Mouse (Mus musculus) layer of hippocampus, postnatal 14 days (tissue): ENCODE measurements at regions not wholly inside any gene's neighbourhood (a gene's known extent, or its start where the extent isn't known, plus 50 kb on each side); places are given as distances from the start of the nearest gene placed in this dataset.

ENCODE experiments used
- DNase-seq, 2 experiments: peaks; one replicate each; pipeline ENCODE4 v3.0.0; 2021 to 2022; ENCODE audit warnings: low spot score in 2 of 2, mixed read lengths in 1 of 2

DNA sequence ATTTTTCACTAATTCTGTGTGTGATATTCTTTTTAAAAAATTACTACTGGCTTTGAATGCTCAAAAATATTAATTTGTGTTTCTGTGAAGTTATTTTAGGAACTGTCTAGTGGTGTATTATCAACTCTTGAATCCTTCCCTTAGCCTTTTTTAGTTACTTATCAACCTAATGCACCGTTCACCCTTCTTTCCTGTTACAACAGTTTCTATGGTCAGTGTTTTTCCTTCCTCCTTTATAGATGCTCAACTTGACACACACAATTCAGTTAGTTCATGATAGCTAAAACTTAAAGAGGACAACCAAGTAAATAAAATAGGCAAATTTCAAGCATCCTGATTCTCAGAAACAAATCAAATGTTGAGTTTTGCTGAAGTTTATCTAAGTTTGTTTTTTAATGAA lies 506.9 kb downstream of the Flrt2 start:
- no peak for DNase-seq

DNA sequence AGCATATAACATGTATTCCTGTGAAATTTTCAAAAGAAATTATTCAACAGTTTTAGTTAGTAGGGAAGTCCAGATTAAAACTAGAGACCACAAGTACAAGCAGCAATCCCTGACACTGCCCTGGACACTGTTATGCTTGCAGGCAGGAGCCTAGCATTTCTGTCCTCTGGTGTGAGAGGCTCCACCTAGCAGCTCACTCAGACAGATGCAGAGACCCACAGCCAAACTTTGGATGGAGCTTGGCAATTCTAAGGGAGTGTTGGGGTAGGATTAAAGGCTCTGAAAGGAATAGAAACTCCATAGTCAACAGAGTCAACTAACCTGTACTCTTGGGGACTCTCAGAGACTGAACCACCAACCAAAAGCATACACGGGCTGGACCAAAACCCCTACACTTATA lies 509.8 kb downstream of the Flrt2 start:
- DNase-seq, result no peak

DNA sequence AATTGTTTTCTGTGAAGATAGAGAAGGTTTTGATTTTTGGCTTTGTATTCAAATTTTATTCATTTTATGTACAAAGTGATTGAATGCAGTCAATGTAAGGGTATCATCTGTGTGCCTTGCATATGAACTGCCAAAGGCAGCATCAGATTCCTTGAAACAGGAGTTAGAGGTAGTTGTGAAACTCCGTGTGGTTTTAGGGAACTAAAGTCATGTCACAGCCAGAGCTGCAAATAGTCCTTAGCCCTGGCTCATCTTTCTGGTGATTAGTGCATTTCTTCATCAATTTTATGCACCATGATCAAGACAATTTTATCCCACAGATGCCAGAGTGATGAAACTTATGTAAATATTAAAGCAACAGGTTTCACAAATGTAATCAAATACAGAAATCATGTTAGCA lies 534.4 kb downstream of the Flrt2 start:
- no peak for DNase-seq

DNA sequence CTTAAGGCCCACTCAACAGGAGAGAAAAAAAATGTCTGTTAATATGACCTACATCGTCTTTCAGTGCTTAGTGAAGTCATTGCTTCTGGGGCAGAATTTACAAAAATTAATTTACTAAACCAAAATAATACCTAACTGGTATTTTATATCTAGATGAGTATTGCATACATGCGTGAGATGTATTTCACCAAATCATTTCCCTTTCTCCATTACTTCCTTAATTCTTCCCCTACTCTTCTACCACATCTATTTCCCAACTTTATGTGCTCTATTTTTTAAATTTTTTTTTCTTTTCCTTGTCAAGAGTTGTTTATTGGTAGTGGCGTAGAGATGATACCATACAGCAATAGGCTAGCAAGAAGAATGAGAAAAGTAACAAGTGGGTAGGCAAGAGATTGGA lies 536.7 kb downstream of the Flrt2 start:
- DNase-seq, result no peak

DNA sequence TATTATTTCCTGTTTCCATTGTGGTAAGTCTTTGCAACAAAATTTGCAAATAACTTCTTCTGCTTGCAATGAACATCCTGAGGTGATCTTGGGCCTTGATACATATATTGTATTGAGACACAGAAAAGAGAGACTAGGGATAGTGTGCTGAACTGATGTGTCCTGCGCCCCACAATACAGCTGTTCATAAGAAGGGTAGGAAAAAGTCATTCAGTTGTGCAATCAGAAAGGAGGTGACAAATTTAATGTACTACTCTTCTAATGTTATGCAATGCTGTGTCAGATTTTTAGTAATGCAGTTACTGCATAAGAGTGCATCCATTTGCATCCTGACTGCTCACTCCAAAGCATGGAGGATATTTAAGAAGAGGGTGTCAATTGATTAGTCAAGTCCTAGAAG lies 543.5 kb downstream of the Flrt2 start:
- no peak for DNase-seq

DNA sequence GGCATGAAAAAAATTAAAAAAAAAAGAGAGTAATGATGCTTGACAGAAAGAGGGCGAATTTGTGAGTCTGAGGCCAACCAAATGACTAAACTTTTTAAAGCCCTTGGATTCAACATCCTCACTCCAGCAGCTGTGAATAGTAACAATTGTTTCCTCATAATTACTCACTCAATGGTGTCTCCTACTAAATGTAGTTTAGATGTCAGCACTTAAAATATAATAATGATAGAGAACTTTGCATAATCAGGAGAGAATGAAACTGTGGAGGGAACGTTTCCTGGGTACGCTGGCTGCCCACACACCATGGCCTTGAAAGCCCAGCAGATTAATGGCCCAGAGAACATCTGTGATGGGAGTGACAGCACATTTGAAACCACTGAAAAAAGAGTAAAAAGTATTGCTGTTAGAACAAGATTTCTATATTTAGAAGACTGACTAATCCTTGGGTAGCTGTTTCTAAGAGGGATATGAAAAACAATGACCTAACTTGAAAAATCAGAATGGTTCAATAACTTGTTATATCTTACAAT lies 544.0 kb downstream of the Flrt2 start:
- no peak for DNase-seq

DNA sequence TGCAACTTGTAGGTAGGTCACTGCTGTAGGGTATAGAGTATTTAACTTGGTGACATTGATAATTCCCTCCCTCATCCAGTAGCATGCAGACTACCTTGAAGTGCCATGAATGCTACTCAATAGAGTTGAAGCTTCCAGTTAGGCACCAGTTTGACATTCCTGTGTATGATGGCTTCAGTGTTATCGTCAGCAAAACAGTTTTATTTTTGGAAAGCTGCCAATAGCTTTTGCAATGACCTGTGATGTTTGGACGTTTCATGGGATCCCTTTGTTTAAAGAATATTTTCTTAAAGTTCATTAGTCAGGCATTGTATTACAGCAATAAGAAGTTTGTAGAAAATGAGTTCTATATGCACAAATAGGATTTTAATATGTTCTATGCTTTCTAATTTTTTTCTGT lies 547.6 kb downstream of the Flrt2 start:
- DNase-seq, result no peak

DNA sequence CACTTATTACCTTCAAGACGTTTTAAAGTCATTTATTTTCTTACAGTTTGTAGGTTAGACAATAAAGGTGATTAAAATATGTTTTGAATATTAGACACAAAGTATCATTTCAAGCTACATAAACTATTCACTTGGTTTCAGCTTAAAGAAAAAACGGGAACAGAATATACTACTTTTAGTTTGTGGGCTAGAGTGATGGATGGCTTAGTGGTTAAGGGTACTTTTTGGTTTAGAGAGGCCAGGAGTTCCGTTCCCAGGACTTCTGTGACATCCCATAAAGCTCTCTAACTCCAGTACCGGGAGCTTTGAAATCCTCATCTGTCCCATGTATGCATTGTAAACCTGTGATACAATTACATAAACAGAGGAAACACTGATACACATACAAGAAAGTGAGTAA lies 570.0 kb downstream of the Flrt2 start:
- DNase-seq, result no peak

DNA sequence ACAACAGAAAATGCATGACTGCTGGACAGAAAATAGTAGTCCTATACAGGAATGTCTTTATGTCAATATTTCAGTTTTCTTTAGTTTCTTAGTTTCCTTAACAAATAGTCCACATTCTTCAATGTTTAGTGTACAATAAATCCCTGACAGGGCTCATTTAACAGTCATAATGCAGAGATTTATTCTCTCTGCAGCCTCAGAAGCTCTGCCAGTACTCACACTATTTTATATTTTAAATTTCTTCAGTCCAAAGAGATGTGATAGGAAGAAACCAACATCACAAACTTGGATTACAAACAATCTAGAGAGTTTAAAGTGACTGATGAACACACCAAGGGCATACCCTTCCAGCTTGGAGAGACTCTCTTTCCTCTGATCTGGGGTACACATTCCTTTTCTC lies 583.9 kb downstream of the Flrt2 start:
- no peak for DNase-seq

DNA sequence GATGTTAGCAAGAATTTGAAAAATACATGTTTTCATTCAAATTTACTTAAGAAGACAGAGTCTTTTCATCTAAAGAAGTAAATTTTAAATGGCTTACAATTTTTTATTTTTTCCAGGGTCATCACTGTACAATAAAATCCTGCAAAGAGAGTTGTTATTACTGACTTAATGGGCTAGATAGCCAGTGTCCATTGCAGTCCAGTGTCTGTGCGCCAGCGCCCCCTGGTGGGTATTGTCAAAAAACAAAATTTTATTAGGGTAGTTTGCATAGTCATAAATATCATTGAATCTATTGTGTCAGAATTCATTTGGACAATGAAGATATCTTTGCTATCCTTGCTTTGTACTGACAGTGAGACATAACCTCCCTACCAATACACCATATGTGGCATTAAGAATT lies 619.1 kb downstream of the Flrt2 start:
- peak; percentile 4 to 24 for DNase-seq

DNA sequence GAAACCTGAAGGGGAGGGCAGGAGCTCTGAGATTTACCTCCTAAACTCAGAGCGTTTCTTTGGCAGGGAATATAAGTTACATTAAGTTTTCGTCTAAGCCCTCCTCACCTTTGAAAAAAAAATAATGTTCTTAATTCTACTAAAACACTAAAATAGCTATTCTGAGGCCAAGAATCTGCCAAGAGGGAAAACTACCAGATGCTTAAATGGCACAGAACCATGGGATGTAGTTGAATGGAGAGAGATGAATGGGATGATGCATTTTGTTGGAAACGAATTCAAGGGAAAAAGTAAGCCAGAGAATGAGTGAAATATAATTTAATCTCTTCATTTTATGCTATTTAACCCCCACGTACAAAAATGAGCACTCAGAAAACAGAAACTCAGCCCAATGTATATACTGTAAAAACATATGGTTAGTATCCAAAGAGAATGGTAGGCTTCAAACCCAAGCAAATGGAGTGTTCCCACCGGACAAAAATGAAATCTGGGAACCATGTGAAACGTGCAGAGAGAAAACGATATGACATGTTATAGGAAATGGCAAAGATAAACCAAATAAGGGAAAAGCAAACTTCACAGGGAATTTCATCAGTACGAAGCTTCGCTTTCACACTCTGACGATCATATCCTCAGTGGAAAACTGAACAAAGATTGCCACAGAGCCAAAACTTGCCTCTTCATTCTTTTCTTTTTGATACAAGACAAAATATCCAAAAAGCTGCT lies 631.2 kb downstream of the Flrt2 start:
- peak in 1 of 2 experiments; percentile 1 for DNase-seq

DNA sequence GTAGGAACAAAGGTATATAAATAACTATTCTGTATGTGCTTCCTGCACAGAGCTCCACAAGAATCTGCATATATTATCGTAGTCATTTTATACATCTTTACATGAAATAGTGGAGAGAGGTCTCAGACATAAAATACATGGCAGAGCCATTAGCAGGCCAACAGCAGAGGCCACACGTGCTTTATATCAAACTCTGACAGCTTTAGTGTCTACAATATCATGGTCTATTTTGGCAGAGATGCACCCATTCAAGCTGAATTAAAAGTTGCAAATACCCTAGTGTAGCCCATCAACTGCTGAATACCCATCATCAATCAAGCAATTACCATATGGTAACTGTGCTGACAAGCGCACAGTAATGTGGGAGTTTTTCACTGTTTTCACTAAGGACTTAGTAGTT lies 659.1 kb downstream of the Flrt2 start:
- DNase-seq, result no peak

DNA sequence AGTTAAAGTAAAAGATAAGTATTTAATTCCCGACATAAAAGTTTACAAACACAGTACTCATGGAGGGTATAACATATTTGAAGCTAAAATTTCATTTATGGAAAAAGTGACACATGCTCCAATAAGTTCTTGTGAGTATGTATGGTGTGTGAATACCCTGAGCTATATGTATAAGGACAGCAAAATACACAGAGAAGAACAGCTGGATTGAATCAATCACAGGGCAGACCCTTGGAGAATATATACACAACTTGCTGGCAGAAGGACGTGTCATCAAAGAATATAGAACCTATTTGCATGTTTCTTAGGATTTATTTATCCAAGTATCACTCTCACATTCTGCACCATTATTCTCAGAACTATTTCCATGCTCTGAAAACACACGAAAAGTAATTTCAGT lies 686.9 kb downstream of the Flrt2 start:
- DNase-seq, result no peak

DNA sequence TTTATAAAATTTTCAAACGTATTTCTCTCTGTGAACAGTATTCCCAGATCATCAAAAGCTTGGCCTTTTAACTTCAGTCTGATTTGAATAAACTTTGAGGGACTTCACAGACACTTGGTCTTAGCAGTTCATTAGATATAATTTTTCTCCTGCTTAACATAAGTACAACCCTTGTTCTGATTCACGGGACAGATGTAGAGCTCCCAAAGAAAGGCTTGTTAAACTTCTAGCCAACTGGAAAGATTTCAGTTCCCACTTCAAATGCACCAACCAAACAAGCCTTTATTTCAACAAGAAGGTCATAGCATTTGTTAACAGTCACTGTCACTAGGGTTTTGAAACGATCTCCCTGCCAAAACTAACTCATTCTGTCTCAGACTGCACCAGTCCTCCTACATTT lies 727.1 kb downstream of the Flrt2 start:
- DNase-seq, result no peak

DNA sequence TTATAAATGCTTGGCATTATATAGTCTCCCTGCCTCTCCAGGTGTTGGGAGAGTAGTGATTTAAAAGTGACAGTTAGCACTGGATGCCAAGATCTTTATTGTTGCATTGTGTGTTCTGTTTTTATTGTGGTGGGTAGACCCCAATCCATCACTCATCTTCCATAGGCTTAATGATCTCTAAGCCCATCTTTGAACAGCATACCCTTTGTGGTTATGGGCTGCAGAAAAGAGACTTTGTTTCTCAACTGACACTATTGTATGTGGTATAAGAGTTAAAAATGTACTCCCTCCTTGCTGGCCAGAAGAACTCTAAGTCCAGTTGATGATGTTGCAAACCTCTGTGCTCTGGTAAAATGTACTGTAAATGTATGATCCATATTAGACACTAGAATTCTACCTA lies 727.5 kb downstream of the Flrt2 start:
- no peak for DNase-seq

DNA sequence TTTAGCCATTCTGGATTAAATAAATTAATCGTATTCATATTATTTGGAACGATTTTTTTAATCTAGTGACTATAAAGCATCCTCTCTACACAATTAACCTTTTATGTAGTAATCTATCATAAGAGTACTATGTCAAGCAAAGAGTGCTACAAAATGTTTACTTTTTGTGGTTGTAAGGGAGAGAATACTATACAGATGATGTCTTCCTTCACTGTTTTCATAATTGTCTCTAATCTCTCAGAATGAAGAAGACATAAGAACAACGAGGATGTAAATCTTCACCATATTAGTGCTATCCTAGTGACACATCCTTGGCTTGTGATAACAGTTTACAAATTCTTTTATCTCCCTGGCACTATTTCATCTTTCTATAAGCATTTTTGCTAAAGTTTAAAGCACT lies 735.6 kb downstream of the Flrt2 start:
- no peak for DNase-seq

DNA sequence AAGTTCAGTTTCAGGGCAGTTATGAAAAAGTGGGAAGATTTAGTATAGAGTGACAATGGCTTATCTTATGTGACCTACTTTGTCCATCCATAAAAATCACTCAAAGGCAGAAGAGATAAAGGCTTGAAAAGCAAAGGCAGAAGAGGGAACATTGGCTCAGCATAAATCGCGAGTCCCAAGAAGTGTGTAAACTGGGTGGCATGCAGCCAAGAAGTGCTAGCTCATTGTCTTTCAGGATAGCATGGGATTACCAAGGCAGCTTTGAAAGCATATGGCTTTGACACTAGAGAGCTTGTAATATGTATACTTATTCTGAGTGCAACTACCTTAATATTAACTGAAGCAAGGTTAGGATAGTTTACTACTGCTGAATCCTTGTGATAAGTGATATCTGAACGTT lies 750.5 kb downstream of the Flrt2 start:
- DNase-seq, result no peak

DNA sequence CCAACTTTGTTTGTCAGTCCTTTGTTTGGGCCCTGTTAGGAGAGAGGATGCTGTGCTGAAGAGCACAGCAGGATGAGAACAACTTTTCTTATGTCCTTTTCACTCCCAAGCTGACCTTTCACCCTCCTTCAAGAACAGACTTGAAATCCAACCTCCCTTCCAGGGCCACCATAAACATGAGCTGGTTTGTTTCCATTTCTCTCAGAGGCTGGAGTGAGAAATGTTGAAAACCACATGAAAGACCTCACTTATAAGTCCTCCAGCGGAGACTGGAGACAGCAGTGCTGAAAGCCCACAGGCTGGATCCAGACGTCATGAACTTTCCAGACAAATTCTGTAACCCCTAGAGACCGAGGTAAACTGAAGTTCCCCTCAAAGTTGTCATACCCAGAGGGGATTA lies 761.3 kb downstream of the Flrt2 start:
- DNase-seq, result no peak

DNA sequence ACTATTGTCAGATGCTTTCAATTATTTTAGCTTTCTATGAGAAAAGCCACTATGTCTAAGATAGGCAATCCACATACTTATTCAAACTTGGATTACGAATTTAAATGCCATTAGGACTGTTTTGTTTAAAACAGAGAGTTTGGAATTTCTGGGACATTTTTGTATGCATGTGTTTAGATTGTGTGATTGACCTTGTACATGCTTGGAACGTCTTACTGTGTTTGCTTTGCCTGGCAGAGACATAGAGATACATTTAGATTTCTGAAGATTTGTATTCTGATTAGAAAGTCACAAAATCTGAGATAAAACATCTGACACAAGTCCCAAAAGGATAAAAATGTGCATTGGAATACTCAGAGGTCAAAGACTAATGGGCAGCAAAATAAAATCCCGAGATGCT lies 784.3 kb downstream of the Flrt2 start:
- no peak for DNase-seq

DNA sequence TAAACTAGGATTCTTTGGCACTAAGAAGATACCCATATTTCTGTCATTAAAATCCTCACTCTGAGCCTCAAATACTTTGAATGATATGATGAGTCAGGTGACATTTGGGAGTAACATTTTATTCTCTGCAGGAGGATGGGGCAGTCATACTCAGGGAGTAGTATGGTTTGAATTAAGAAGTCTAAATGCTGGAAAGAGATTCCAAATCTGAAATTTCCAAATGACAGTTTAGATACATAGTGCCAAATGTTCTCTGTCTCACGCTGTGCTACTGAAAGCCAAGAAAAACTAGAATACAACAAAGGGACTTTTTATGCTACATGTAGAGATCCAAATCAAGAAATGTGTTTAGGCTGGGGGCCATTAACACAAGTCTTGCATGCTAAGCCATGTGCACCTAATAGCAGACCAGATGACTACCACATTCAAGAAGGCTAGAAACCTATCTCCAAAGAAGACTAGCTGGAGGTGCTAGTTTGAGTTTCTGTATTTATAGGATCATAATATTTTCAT lies 796.5 kb downstream of the Flrt2 start:
- DNase-seq, result peak in 1 of 2 experiments; percentile 13

DNA sequence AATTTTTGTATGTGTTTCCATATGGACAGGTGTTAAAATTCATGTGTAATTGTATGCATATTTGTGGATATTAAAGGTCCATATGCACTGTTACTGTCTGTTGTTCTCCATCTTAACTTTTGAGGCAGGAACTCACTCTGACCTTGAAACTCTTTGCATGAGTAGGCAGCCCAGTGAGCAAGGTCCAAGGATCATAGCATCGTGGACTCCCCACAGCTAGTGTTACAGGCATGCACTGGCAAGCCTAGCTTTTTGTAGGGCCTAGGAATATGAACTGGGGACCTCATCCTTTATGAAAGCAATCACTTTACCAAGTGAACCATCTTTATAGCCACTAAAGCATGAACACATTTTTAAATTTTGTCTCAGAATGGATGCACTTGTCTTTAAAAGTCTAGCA lies 817.6 kb downstream of the Flrt2 start:
- DNase-seq, result no peak

DNA sequence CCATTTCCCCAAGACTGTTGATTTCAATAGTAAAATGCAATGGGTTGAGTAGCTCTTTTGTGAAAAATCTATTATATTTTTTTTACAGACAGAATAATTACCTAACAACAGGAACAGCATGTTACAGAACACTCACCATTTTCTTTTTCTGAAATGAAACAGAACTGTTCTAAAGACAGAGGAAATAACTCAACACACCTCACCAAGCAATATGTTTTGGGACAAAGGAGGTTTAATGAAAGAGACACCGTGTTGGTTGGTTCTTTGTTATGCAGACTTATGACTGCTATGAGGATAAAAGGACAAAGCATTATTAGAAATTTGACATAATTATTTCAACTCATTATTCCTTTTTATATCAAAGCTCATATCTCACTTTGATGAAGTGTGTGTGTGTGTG lies 866.8 kb downstream of the Flrt2 start:
- no peak for DNase-seq

DNA sequence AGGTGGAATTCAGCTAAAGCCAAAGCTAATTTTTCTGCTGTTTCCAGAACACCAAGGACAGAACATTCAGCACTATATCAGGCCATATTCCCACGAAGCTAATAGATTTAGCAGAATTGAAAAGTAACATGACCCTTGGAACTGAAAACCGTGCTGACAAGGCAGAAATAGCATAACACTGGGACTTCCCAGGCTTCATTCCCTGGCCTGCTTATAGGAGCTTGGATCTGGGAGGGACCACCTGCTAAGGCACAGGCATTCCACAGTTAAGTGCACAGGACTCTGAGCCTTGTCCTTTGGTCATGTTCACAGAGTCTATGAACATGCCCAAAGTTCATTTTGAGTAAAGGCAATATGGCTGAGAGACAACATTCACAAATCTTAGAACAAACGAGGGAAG lies 902.8 kb downstream of the Flrt2 start:
- DNase-seq, result no peak
